Mouse (Mus musculus) brain, embryonic 14.5 days (tissue): ENCODE measurements around the gene P2ry1.

Experiments used
- CTCF ChIP-seq: fragments of 200-500 bp; IDR thresholded peaks from 2 replicates; pipeline ENCODE4 v1.5.1; 2012; ENCODE audit warnings: inconsistent platforms, mild to moderate bottlenecking, moderate library complexity, borderline replicate concordance; ENCODE audit not compliant: insufficient read depth, insufficient read length; ENCODE audit errors: extremely low read depth
- POLR2A ChIP-seq: fragments of 200-500 bp; IDR thresholded peaks from 2 replicates; pipeline ENCODE4 v1.6.1; 2012; ENCODE audit warnings: mild to moderate bottlenecking, inconsistent platforms, borderline replicate concordance; ENCODE audit not compliant: poor library complexity, insufficient read depth, insufficient read length, severe bottlenecking; ENCODE audit errors: extremely low read depth

- TF ChIP-seq CTCF (no peak), POLR2A (no peak)
Measured at GRCm38 (mm10) chr3:60965137-60965536, 37.5 kb upstream of the P2ry1 start.
